Mouse (Mus musculus): ENCODE results near the gene Hnrnph1. TPM values are rescaled to one million over a fixed set of nuclear protein-coding genes. Genes with fewer than 3 reads are reported as not detected.

The Hnrnph1 gene
- total RNA-seq, 2 experiments from 2014 or later: 508 to 515 TPM

DNA sequence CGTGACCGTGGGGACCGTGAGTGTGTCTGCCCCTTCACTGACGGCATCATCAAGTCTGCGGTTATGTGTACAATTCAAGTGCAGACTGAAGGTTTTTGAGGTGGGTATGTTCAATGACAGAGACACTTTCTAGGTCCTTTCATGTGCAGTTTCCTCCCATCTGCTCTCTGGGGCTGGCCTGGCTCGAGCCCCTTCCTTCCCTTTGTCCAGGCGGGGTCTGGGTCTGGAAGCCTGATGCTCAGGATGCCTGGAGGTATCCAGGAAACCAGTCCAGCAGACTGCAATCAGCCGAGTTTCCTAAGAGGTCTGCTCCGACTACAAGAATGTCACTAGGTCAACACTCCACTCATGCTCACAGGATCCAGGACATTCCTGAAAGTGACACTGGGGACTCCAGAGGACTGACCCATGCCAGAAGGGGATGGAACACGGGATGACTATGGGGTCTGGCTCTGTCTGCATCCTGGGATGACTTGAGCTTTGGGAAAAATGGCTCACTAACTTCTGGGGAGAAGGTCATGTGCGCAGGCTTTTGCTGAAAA is 20.0 kb downstream of the Hnrnph1 start:
- intact Hi-C loops (cut with DNase I): no loop called here
- no peak for DNase-seq

DNA sequence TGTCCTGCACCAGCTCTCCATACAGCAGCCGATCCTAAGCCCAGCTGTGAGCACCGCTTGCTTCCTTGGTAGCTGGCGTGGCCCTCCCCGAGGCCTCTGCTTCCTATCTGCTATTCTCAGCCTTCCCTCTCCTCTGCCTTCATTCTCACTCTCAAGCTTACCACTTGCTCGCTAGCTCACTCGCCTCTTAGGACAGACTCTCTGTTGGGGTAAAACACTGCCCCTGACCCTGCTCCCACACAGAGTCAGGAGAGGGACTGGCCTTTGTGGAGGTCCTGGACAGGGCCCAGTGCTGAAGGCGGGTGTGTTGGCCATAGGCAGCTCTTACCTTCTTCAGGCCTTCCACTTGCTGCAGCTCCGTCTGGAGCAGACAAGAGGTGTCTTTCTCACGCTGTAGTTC is 20.5 kb downstream of the Hnrnph1 start:
- no peak for DNase-seq
- intact Hi-C loops (cut with DNase I): no loop called here

DNA sequence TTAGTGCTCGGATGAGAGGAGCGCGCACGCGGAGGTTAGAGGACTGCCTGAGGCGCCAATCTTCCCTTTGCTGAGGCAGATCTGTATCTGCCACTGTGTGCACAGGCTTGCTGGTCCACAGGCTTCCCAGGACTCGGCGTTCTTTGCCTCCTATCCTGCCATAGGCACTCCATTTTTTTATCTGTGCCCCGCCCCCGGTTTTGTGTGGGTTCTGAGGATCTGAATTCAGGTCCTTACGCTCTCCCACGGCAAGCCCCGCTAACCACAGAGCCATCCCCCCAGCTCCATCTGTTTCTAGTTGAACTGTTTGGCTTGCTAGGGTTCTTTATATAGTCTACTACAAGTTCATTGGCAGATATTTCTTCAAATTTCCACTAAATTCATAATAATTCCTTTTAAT is 22.0 kb downstream of the Hnrnph1 start:
- intact Hi-C loops (cut with DNase I): no loop called here
- DNase-seq: no peak

DNA sequence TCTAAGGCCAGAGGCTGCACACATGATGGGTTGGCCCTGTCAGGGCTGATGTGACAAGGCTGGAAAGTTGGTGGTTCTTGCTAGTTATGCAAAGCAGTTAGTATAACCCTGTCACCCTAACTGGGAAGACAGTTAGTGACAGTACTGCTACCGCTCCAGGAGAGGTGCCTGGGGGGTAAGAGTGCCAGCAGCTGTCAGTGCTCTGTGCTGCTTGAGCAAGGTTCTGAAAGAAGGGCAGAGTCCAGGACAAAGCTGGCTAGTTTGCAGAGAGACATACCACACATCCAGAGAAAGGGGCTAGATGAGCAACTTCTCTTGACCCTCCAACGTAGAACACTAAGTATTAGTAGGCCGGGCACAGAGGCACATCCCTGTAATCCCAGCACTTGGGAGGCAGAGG is 25.7 kb downstream of the Hnrnph1 start:
- intact Hi-C loops (cut with DNase I): no loop called here
- DNase-seq: no peak

DNA sequence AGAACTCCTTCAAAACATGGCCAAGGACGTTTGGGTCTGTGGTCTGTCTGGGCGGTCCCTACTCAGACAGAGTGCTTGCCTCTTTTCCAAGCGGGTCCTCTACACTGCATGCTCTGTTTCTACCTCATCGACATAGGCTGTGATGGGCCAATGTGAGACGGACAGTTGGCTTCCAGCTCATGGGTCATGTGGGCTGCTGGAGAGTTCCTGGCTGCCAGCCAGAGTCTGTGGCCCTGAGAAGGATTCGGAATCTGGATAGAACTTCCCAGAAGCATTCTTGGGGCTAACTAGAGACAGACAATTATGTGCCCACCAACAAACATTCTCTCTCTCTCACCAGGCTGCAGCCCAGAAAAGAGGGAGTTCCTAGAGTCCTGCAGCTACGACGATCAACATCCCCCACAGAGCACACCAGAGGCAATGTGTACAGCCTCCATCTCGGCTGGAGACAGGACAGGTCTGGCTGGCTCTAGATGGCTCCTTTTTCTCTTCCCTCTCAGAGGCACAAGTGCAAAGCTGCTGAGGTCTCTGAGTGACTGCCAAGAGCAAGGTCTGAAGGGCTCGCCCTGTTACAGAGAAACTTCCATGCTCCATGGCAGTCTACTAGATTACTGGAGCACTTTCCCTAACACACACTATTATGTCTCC is 26.7 kb downstream of the Hnrnph1 start:
- intact Hi-C loops (cut with DNase I): no loop called here
- DNase-seq: peak; percentile 72

DNA sequence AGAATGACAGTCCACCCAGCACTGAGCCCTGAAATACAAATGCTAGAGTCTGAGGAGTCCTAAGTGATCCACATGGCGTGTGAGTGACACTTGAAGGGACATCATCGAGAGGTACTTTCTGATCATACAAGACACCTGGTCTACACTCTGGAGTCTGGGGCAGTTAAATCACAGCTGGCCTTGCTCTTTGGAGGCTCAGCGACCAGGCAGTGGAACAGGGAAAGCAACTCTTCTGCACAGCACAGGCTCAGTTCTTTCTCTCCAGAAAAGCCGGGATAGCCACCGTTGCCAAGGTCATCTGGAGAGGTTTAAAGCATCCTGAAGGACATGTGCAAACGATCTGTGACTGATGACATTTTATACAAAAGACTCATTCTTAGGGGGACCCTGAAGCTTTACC is 30.4 kb downstream of the Hnrnph1 start:
- DNase-seq: no peak
- intact Hi-C loops (cut with DNase I): no loop called here

DNA sequence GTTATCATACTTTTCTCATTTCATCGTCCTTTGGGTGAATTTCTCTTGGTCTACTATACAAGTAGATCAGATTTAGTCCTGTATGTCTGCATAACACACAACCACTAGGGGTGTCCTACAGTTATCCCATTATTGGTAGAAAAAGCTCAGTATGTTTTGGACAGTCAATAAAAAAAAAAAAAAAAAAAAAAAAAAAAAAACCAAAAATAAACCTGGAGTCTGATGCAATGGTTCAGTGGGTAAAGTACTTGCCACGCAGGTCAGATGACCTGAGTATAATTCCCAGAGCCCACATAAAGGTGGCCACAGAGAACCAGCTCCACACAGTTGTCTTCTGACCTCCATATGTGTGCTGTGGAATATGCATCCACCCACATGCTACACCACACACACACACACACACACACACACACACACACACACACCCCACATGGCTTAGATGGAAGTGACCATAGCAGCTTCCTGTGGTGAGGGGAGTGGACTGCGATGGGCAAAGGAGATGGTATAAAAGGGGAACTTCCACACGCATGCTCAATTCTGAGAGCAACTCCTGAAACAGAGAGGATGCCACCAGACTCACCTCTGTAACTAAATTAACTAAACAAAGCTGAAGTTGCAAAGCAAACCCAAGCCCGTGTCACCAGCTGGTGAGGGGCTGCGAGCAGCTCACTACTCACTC is 38.9 kb downstream of the Hnrnph1 start:
- DNase-seq: no peak
- intact Hi-C loops (cut with DNase I): no loop called here

DNA sequence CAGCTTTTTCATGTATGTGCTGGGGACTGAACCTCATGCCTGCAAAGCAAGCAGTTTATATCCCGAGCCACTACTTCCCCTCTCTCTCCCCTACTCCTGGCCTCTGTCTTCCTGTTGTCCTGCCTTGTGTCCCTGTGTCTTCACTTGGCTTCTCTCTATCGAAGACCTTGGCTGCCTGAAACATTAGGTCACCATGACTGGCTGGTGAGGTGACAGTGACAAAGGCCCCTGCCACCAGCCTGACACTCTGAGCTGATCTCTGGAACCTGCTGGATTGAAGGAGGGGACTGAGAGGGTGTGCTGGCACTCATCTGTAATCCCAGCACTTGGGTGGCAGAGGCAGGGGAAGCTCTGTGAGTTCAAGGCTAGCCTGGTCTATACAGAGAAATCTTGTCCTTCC is 41.1 kb downstream of the Hnrnph1 start:
- intact Hi-C loops (cut with DNase I): no loop called here

DNA sequence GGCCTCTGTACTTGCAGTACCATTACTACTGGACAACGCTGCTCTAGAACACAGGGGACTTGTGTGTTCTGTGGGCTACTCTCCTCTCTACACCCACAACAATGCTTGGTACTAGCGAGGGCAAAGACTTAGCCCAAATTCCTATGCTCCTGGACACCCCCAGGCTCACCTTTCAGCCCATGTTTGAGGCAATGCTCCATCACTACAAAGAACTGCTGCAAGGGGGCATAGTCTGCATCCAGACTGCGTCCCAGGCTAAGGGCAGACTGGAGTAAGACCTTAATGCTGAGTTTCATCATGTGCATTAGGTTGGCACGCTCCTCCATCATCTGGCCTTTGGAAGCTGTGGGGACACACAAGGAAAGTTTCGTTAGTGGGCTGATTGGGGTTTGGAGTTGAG is 44.7 kb downstream of the Hnrnph1 start:
- intact Hi-C loops (cut with DNase I): no loop called here
- no peak for DNase-seq

More for the DNA sequence above, 41.1 kb downstream of the Hnrnph1 start:
- DNase-seq: no peak

DNA sequence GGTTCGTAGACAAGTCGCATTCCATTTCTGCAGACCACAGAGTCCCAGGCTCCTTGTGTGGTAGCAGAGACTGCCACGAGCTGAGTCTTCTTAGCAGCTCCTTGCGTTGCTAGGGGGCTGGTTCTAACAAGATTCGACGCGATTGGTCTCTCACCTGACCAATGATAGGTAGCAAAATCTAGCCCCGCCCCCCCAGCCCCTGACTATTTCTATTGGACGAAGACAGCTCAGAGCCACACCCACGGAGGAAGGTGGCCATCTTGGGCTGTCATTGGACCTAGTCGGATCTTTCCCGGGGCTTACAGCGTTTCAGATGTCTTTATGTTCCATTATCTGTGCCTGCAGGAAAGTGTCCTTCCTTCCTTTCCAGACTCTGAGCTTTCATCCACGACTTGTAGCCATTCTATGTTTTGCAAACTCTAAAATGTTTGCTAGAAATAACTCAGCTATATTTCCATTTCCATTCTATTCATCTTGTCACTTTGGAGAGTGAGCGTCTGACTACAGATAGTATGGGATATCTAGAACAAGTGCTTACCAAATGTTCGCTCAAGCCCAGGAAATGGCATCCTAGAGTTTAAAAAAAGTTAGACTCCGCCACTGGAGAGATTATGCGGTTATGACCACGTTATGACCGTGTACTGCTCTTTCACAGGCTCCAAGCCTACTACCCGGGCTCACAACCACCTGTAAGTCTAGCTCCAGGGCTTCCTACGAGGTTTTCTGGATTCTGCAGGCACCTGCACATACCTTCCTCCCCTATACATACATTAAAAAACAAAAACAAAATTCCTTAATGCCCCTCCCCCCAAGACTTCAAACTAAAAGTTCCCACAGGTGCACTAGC is 45.4 kb downstream of the Hnrnph1 start:
- peak; percentile 72 for DNase-seq
- intact Hi-C loops (cut with DNase I): no loop called here

DNA sequence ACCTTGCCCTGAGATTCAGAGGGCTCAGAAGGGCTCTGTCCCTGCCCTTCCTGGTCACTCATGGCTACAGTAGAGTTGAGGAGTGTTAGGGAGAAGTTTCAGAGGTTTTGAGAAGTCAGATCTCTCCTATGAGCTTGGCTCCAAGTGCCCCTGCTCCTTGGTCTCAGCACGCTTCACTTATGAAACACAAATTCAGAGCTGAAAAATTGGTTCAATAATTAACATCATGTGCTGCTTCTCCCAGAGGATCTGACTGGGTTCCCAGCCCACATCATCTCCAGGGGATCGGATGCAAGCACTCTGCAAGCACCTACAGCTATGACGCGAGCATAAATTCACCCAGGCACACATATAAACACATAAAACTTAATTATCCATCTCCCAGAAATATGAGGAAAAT is 49.3 kb downstream of the Hnrnph1 start:
- intact Hi-C loops (cut with DNase I): no loop called here
- no peak for DNase-seq

DNA sequence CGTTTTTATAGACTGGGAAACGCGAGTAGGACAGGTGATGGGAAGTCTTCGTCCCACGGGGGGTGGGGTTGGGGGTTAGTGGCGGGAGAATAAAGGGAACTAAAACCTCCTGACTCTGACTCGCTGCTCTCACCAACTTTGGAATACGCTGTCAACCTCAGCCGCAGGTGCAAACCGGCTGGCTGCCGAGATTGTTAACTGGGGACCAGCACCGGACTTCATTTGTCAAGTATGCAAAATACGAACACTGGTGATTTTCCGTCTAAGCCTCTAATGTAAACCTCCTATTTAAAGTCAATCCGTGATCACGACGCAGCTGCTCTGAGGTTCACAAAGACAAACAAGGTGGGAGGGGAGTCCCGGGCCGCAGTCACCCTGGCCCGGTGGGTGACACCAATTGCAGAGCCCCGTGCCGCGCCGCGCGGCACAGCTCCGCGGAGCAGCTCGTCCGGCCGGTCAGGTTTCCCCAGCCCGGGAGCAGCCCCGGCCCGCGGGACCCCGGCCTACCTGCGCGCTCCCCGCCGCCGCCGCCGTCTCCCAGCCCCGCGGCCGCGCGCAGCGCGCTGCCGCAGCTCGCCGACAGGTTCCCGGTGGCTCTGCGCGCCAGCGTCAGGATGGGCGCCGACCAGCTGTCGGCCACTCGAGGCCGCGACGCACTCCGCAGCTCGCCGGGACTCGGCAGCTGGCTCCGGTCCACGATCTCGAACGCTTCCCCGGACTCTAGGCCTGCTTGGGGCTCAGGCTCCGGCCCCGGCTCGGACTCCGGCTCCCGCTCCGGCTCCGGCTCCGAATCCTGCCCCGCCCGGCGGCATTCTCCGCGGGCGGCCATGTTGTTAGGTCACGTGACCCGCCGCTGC is 53.7 kb downstream of the Hnrnph1 start, which contains the start of gene Rufy1:
Rufy1 (minus strand) TSS at position 849 of the 857 bp plus-strand sequence.
- peak; percentile 84 for DNase-seq
- intact Hi-C loops (cut with DNase I): no loop called here

DNA sequence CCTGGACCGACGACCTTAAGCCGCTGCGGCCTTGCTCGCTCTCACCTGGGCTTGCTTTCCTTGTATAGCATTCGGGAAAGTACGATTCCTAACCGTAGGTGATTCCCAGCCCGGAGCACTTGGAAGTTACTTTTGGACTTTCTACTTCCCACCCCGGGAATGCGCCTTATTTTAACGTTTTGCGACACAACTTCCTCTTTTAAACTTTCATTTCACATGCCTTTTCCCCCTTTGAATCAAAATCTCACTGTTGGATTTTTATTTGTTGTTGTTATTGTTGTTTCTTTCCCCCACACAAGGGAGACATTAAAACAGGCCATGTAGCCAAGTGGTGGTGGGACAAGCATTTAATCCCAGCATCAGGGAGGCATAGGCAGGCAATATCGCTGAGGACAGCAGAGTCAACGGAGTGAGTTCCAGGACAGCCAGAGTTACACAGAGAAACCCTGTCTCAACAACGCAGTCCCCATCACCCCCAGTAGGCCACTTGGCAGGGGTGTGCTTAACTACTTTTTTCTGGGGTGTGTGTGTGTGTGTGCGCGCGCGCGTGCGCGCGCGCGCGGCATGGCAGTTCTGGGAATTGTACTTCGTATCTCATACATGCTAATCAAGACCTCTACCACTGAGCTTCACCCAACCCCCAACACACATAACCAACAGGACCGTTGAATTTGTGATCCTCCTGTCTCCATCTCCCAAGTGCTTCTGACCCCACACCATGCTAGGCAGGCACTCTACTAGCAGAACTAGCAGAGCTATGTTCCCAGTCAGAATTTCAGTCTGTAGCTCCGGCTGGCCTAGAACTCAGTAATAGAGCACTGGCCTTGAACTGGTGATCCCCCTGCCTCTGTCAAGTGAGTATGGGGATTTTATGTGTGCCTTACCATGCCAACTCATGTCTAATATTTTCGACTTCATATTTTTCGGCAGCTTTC is 54.6 kb downstream of the Hnrnph1 start:
- intact Hi-C loops (cut with DNase I): no loop called here
- no peak for DNase-seq

DNA sequence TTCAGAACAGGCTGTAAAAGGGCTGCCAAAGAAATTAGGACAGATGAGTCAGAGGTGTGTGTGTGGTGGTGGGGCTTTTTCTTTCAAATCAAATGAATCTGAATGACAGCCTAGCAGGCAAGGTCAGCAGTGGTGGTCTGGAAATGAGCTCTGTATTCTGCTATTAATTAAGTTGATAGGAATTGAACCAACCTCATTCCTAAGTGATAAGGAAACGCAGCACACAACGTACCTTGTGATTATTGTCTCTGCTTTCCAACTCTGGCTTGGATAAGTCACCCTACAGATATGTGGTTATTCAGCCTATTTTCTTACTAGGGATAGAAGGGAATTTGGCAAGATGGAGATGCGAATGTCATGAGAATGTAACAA is 55.3 kb downstream of the Hnrnph1 start:
- no peak for DNase-seq
- intact Hi-C loops (cut with DNase I): no loop called here

DNA sequence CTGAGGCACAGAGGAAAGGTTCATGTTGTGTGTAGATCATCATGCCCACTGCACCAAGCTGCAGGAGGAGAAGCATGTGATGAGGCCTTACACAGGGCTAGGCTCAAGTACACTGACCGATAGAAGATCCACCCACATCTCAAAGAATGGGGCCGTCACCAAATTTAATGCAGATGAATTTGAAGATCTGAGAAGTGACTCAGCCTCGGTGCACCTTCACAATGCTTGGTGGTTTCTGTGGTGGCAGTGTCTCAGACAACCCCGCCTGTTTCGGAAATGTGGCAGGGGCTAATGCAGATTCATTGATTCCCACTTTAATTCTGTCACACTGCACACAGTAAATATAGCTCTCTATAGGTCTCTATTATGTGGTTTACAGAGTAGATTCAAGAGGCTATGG is 56.1 kb downstream of the Hnrnph1 start:
- DNase-seq: no peak
- intact Hi-C loops (cut with DNase I): no loop called here
